Mouse (Mus musculus): ENCODE data around the gene Pde6d.

DNA sequence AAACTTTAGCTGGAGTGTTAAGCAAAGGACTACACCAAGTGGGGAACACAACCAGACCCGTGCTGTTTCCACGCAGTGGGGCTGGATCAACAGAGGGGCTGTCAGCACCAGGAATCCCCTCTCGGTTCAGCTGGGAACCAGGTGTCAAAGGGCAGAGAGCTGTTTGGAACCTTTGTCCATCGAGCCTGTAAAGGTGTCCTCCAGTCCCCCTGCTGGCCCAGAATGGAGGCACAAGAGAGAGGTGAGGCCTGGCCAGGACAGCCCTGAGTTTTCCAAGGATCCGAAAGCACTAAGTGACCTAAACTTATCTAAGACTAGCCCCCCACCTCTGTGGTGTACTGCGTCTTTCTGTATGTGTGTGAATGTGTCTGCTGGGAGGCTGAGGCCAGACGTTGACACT, 62.1 kb downstream of the Pde6d start:
- peak; percentile 59 for TF ChIP-seq CTCF (IDR thresholded peaks at IDR 0.05; ENCODE audit: low read depth)
- TF ChIP-seq EP300 (IDR thresholded peaks at IDR 0.05; ENCODE audit: low read depth): no peak
